Mouse (Mus musculus): Measurements from ENCODE around the gene Spon1.

The Spon1 gene

DNA sequence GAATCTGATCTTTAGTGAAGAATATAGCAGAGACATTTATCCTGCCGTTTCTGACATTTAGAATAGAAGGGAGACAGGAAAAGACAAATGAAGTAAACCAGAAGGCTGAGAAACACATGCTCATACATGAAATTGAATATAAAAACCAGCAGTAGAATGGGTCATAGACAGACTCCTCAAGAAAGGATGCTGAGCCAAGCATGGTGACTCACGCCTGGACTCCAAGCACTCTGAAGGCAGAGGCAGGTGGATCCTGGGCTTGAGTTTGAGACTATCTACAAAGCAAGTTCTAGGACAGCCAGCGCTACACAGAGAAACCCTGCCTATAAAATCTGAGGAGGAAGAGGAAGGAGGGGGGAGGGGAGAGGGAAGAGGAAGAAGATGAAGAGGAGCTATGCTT is 324.4 kb downstream of the Spon1 start:
- DNase-seq (ENCODE audit: low read depth) = no peak

DNA sequence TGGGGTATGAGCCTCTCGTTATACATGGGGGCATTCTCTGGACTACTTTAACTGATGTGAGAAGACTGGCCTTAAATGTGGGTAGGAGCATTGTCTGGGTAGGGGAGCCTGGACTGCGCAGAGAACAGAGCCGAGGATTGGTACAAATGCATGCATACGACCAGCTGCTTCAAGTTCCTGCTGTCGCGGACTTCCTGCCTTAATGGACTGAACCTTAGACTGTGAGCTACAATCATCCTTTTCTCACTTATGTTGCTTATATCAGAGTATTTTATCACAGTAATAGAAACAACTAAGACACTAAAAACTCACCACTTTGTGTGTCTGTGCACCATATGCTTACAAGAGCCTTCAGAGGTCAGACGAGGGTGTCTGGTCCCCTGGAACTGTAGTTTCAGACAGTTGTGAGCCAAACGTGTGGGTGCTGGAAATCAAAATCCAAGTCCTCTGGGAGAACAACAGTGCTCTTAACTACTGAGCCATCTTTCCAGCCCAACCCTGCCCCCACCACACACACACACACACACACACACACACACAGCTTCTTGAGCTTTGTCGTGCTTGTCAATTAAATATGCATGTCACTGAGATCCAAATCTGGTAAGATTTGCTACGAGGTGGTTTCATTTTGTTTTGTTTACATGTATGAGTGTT is 325.2 kb downstream of the Spon1 start:
- no peak for DNase-seq (ENCODE audit: low read depth)

Measured in c-Kit-positive CD71-positive TER-119-negative erythroid progenitor cells, embryonic 14.5 days (primary cell).